Mouse (Mus musculus): ENCODE results near the gene Rint1. TPM values are rescaled to one million over a fixed set of nuclear protein-coding genes. Genes with fewer than 3 reads are reported as not detected.
"Not testable (repeated sequence)": the region's sequence is repeated elsewhere in the genome, so short reads cannot be mapped to it uniquely, and the experiment has no call there.

Gene Rint1
- polyA plus RNA-seq, 1 experiment from 2014 or later: 31.1 TPM

- H3K27ac ChIP-seq (ENCODE audit: low read depth): no peak overlapping the region
- H3K4me2 ChIP-seq (ENCODE audit: low read length): no peak overlapping the region
- H3K36me3 ChIP-seq (ENCODE audit: control insufficient read depth, insufficient read depth, low read length): peaks cover 82% of the 10 kb centered on the region
- DNase-seq (ENCODE audit: low spot score) (peak; percentile 38), ATAC-seq (replicated peaks; ENCODE audit: low FRiP score, low TSS enrichment, low read depth) (no peak)
- no peak overlapping the region for H3K4me3 ChIP-seq (ENCODE audit: low read depth, low read length)
- no peak overlapping the region for H3K9ac ChIP-seq (ENCODE audit: low read length)
- 97% methylated on average over 5 of the region's 5 CpGs for WGBS
- H3K27me3 ChIP-seq (replicated peaks; ENCODE audit: control insufficient read depth, insufficient read depth, low read length): no peaks in the 10 kb centered on the region
- no peaks in the 10 kb centered on the region for H3K9me3 ChIP-seq (ENCODE audit: control insufficient read depth, low read length)
- no peaks in the 10 kb centered on the region for H3K4me1 ChIP-seq (replicated peaks; ENCODE audit: control insufficient read depth, insufficient read depth, low read length)
Observed at GRCm38 (mm10) chr5:23814841-23815240, 27.3 kb downstream of the Rint1 start.

- Histone ChIP-seq H3K9ac (ENCODE audit: low read length) (no peak overlapping the region), H3K36me3 (ENCODE audit: control insufficient read depth, insufficient read depth, low read length) (peaks cover 70% of the 10 kb centered on the region), H3K27me3 (replicated peaks; ENCODE audit: control insufficient read depth, insufficient read depth, low read length) (no peaks in the 10 kb centered on the region), H3K27ac (ENCODE audit: low read depth) (no peak overlapping the region), H3K9me3 (ENCODE audit: control insufficient read depth, low read length) (no peaks in the 10 kb centered on the region), H3K4me3 (ENCODE audit: low read depth, low read length) (no peak overlapping the region), H3K4me2 (ENCODE audit: low read length) (no peak overlapping the region), H3K4me1 (replicated peaks; ENCODE audit: control insufficient read depth, insufficient read depth, low read length) (no peaks in the 10 kb centered on the region)
- no peak for ATAC-seq (replicated peaks; ENCODE audit: low FRiP score, low TSS enrichment, low read depth)
- DNase-seq (ENCODE audit: low spot score): peak; percentile 39
- 92% methylated on average over 15 of the region's 15 CpGs for WGBS
Observed at GRCm38 (mm10) chr5:23816681-23817080, 29.2 kb downstream of the Rint1 start.

- DNase-seq (ENCODE audit: low spot score) (peak; percentile 24), ATAC-seq (replicated peaks; ENCODE audit: low FRiP score, low TSS enrichment, low read depth) (no peak)
- 73% methylated on average over 11 of the region's 11 CpGs for WGBS
- Histone ChIP-seq H3K9me3 (ENCODE audit: control insufficient read depth, low read length) (no peaks in the 10 kb centered on the region), H3K27ac (ENCODE audit: low read depth) (no peak overlapping the region), H3K4me1 (replicated peaks; ENCODE audit: control insufficient read depth, insufficient read depth, low read length) (no peaks in the 10 kb centered on the region), H3K4me2 (ENCODE audit: low read length) (no peak overlapping the region), H3K36me3 (ENCODE audit: control insufficient read depth, insufficient read depth, low read length) (peaks cover 20% of the 10 kb centered on the region), H3K27me3 (replicated peaks; ENCODE audit: control insufficient read depth, insufficient read depth, low read length) (no peaks in the 10 kb centered on the region), H3K4me3 (ENCODE audit: low read depth, low read length) (no peak overlapping the region), H3K9ac (ENCODE audit: low read length) (no peak overlapping the region)
Observed at GRCm38 (mm10) chr5:23822306-23822705, 34.8 kb downstream of the Rint1 start.

GRCm38 (mm10) chr5:23824171-23824733 is 36.7 kb downstream of the Rint1 start:
- Histone ChIP-seq H3K9ac (ENCODE audit: low read length) (no peak overlapping the region), H3K9me3 (ENCODE audit: control insufficient read depth, low read length) (no peaks in the 10 kb centered on the region), H3K4me2 (ENCODE audit: low read length) (no peak overlapping the region), H3K4me3 (ENCODE audit: low read depth, low read length) (no peak overlapping the region), H3K36me3 (ENCODE audit: control insufficient read depth, insufficient read depth, low read length) (peaks cover 12% of the 10 kb centered on the region), H3K4me1 (replicated peaks; ENCODE audit: control insufficient read depth, insufficient read depth, low read length) (no peaks in the 10 kb centered on the region), H3K27me3 (replicated peaks; ENCODE audit: control insufficient read depth, insufficient read depth, low read length) (no peaks in the 10 kb centered on the region), H3K27ac (ENCODE audit: low read depth) (no peak overlapping the region)
- 76% methylated on average over 8 of the region's 8 CpGs for WGBS
- DNase-seq (ENCODE audit: low spot score) (peak; percentile 34), ATAC-seq (replicated peaks; ENCODE audit: low FRiP score, low TSS enrichment, low read depth) (no peak)

GRCm38 (mm10) chr5:23826321-23827004 is 39.0 kb downstream of the Rint1 start:
- Histone ChIP-seq H3K9me3 (ENCODE audit: control insufficient read depth, low read length) (no peaks in the 10 kb centered on the region), H3K27me3 (replicated peaks; ENCODE audit: control insufficient read depth, insufficient read depth, low read length) (peaks cover 7% of the 10 kb centered on the region; the same call in 1 of the 2 replicates), H3K36me3 (ENCODE audit: control insufficient read depth, insufficient read depth, low read length) (no peaks in the 10 kb centered on the region), H3K4me2 (ENCODE audit: low read length) (no peak overlapping the region), H3K27ac (ENCODE audit: low read depth) (no peak overlapping the region), H3K4me3 (ENCODE audit: low read depth, low read length) (no peak overlapping the region), H3K4me1 (replicated peaks; ENCODE audit: control insufficient read depth, insufficient read depth, low read length) (no peaks in the 10 kb centered on the region), H3K9ac (ENCODE audit: low read length) (no peak overlapping the region)
- 0 out of 2 replicates have a peak, but pooled peaks have one; percentile 36 for ATAC-seq (replicated peaks; ENCODE audit: low FRiP score, low TSS enrichment, low read depth)
- 42% methylated on average over 11 of the region's 11 CpGs for WGBS
- peak; percentile 69 for DNase-seq (ENCODE audit: low spot score)

- peak; percentile 49 for DNase-seq (ENCODE audit: low spot score)
- Histone ChIP-seq H3K9ac (ENCODE audit: low read length) (no peak overlapping the region), H3K36me3 (ENCODE audit: control insufficient read depth, insufficient read depth, low read length) (no peaks in the 10 kb centered on the region), H3K4me3 (ENCODE audit: low read depth, low read length) (peak overlapping the region; percentile 16; the same call in 1 of the 2 replicates), H3K4me2 (ENCODE audit: low read length) (peak overlapping the region; percentile 30), H3K27me3 (replicated peaks; ENCODE audit: control insufficient read depth, insufficient read depth, low read length) (peaks cover 13% of the 10 kb centered on the region; the same call in 1 of the 2 replicates), H3K27ac (ENCODE audit: low read depth) (no peak overlapping the region), H3K9me3 (ENCODE audit: control insufficient read depth, low read length) (no peaks in the 10 kb centered on the region), H3K4me1 (replicated peaks; ENCODE audit: control insufficient read depth, insufficient read depth, low read length) (no peaks in the 10 kb centered on the region)
- ATAC-seq (replicated peaks; ENCODE audit: low FRiP score, low TSS enrichment, low read depth): no peak
- 39% methylated on average over 58 of the region's 58 CpGs for WGBS
Observed at GRCm38 (mm10) chr5:23830897-23831752, 43.6 kb downstream of the Rint1 start.

- H3K4me2 ChIP-seq (ENCODE audit: low read length); H3K9ac ChIP-seq (ENCODE audit: low read length); H3K9me3 ChIP-seq (ENCODE audit: control insufficient read depth, low read length); H3K4me1 ChIP-seq (replicated peaks; ENCODE audit: control insufficient read depth, insufficient read depth, low read length); H3K27ac ChIP-seq (ENCODE audit: low read depth); ATAC-seq (replicated peaks; ENCODE audit: low FRiP score, low TSS enrichment, low read depth); H3K4me3 ChIP-seq (ENCODE audit: low read depth, low read length): not testable (repeated sequence)
- peak; percentile 7 for DNase-seq (ENCODE audit: low spot score)
- Histone ChIP-seq H3K27me3 (replicated peaks; ENCODE audit: control insufficient read depth, insufficient read depth, low read length) (peaks cover 12% of the 10 kb centered on the region; the same call in 1 of the 2 replicates), H3K36me3 (ENCODE audit: control insufficient read depth, insufficient read depth, low read length) (peaks cover 18% of the 10 kb centered on the region)
- WGBS: 70% methylated on average over 1 of the region's 1 CpGs
Observed at GRCm38 (mm10) chr5:23835691-23836090, 48.2 kb downstream of the Rint1 start.

- H3K9ac ChIP-seq (ENCODE audit: low read length): no peak overlapping the region
- no peak for ATAC-seq (replicated peaks; ENCODE audit: low FRiP score, low TSS enrichment, low read depth)
- H3K4me3 ChIP-seq (ENCODE audit: low read depth, low read length): no peak overlapping the region
- no peak overlapping the region for H3K4me2 ChIP-seq (ENCODE audit: low read length)
- peaks cover 27% of the 10 kb centered on the region for H3K36me3 ChIP-seq (ENCODE audit: control insufficient read depth, insufficient read depth, low read length)
- H3K27me3 ChIP-seq (replicated peaks; ENCODE audit: control insufficient read depth, insufficient read depth, low read length): 0 out of 2 replicates have a peak, but pooled peaks cover under 1% of the 10 kb centered on the region
- H3K4me1 ChIP-seq (replicated peaks; ENCODE audit: control insufficient read depth, insufficient read depth, low read length): peaks cover 4% of the 10 kb centered on the region
- peak; percentile 21 for DNase-seq (ENCODE audit: low spot score)
- WGBS: 89% methylated on average over 7 of the region's 7 CpGs
- H3K27ac ChIP-seq (ENCODE audit: low read depth): no peak overlapping the region
- H3K9me3 ChIP-seq (ENCODE audit: control insufficient read depth, low read length): no peaks in the 10 kb centered on the region
Observed at GRCm38 (mm10) chr5:23838158-23838557, 50.6 kb downstream of the Rint1 start.

Measured in intestine, embryonic 14.5 days (tissue).